Mouse (Mus musculus): ENCODE data around the gene Nop56. TPM values are rescaled to one million over a fixed set of nuclear protein-coding genes. Genes with fewer than 3 reads are reported as not detected.

Nop56 gene
- total RNA-seq, 2 experiments from 2014 or later, result 143 to 144 TPM

DNA sequence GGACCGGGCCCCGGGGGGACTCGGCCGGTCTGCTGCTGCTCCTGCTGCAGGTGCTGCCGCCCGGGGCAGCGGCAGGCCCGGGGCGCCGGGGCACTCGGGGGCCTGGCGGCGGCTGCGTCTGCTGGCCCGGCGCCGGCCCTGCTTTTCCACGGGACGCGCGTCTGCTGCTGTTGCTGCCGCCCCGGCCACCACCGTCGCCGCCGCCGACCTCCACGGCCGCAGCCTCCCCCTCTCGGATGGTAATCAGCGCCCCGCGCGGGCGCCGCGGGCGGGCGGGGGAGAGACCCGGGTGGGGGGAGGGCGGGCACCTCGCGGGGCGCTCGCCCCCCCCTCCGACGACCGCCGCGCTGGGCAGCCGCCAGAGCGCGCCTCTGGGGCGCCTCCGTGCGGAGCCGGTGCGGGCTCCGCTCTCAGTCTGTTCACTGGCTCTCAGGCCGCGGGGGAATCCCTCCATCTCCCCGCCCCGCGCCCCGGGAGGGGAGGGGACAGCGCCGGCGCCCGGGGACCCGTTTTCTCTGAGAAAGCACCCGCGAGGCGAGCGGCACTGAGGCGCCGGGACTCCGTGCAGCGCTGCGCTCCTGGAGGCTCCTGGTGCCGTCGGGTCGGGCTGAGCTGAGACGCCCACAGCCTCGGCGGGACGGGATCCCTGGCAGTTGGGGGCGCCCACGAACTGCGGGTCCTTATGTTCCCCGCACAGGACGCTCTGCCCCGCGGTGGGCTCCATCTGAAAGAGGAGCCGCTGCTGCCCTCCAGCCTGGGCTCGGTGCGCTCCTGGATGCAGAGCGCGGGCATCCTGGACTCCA is 21.3 kb downstream of the Nop56 start:
- peak; percentile 54 to 59 for DNase-seq

DNA sequence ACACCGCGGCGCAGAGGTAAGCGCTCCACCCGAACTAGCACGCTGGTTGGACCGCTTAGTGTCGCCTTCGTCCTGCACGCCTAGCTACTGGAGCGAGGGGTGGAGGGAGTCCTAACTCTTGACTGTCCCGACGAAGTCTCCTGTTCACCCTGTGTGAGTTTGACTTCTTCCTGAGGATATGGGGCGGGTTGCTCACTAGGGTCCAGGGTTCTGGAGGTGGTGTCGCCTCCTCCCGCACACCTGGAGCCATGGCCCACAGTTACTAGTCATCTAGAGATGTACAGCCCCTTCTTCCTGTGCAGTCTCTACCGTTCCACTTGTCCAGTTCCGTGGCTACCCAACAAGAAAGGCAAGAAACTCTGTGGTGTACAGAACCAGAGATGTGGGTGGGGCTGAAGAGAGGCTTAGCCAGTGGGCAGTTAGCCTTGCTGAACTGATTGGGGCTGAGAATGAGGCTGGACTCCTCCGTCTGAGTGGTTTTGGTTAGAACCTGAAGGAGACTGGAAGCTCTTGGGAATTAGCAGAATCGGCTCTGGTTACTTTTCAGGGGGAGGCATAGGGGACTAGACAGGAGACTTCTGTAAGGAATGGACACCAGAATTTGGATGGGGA is 22.0 kb downstream of the Nop56 start:
- DNase-seq, result no peak

DNA sequence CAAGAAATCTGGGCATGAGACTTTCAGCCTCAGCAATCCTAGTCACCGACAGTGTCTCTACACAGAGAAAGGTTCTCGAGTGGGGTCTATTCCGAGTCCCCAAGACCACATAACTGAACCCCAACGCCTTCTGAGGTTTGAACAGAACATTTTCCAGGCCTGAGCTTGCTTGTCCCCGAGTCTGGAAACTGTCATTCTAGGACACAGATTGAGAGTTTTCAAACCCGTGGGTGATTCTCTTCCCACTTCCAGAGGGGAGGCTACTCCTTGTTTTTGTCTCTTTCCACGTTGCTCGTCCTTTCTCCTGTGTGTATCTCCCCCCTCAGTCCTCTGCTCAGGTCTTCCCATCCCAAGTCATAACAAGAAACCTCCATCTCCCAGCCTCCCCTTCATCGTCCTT is 23.4 kb downstream of the Nop56 start:
- DNase-seq, result no peak

DNA sequence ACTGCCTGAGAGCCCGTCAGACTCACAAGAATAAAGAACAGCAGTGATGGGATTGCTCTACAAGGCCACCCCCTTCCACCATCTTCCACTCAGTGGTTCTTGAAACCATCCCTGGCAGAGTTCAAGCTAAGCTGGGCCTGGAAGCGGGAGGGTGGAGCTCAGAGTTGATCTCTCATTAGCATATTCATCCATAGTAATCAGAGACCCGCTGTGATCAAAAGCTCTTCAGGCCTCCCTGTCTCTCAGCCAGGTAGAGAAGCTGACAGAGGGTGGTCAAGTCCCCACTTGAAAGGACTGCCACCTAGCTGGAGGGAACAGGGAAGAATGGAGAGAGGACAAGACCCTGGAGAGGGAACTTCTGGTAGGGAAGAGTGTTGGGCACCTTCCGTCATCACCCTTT is 28.8 kb downstream of the Nop56 start:
- DNase-seq, result no peak

DNA sequence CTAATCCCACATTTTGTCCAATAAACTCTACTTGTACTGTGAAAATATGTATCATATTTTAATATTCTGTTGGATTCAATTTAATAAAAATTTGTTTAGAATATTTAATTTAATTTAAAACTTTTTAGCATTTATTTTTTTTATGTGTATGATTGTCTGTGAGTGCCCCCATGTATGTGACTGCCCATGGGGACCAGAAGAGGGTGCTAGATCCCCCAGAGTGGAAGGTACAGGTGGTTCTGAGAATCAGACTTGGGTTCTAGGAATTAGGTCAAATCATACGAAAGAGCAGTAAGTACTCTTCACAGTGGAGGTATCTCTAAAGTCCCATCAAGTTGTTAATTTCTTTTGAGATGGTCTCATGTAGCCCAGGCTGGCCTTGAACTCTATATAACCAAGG is 52.8 kb downstream of the Nop56 start:
- no peak for DNase-seq

Other genes starting within 250 kb of the Nop56 start
- gene Tgm6, start 162.0 kb upstream of the Nop56 start, total RNA-seq (2021), result under 1 TPM; 0.15 to 0.32 TPM
- gene Snrpb, start 95.0 kb upstream of the Nop56 start, total RNA-seq (2021), result 100 to 1,000 TPM; 118 to 119 TPM
- gene Tmc2, start 79.2 kb upstream of the Nop56 start, total RNA-seq (2021), result not detected
- 100 to 1,000 TPM; 329 to 336 TPM for gene Idh3b, start 10.1 kb downstream of the Nop56 start, total RNA-seq (2021)
- 10 to 100 TPM; 11.4 to 11.7 TPM for gene Ebf4, start 20.7 kb downstream of the Nop56 start, total RNA-seq (2021)
- gene Cpxm1, start 123.1 kb downstream of the Nop56 start, total RNA-seq (2021), result 1 to 10 TPM; 6.0 to 8.0 TPM
- gene Gm28372, start 130.8 kb downstream of the Nop56 start, total RNA-seq (2021), result not detected
- gene 1700020A23Rik, start 130.8 kb downstream of the Nop56 start, total RNA-seq (2021), result not detected
- not detected for gene Tmem239, start 132.0 kb downstream of the Nop56 start, total RNA-seq (2021)
- gene Vps16, start 149.9 kb downstream of the Nop56 start, total RNA-seq (2021), result 10 to 100 TPM; 85.2 to 98.0 TPM
- gene Pced1a, start 150.3 kb downstream of the Nop56 start, total RNA-seq (2021), result 10 to 100 TPM; 23.1 to 26.0 TPM
- gene Ptpra, start 175.8 kb downstream of the Nop56 start, total RNA-seq (2021), result 100 to 1,000 TPM; 318 to 339 TPM